Mouse (Mus musculus) heart, embryonic 14.5 days (tissue): ENCODE data around the gene Eif2ak1. TPM values are rescaled to one million over a fixed set of nuclear protein-coding genes. Genes with fewer than 3 reads are reported as not detected.

ENCODE experiments used
- ATAC-seq: fragments of 200-750 bp; cut with Nextera tagmentation; 2 replicates; pipeline ENCODE4 v1.8.0; 2017; ENCODE audit warnings: low read depth, moderate TSS enrichment; ENCODE audit not compliant: insufficient number of reproducible peaks, insufficient read depth, low FRiP score
- H3K27ac ChIP-seq, 2 experiments: fragments of 200-500 bp in 1 of 2; fragments of 300-500 bp in 1 of 2; sonication (generic) in 1 of 2; replicated peaks in 1 of 2; 2 replicates each; pipeline ENCODE4 v1.5.1; 2012 to 2014; ENCODE audit warnings: low read depth in 2 of 2, low read length in 2 of 2, control low read depth in 1 of 2, mild to moderate bottlenecking in 1 of 2, mixed read lengths in 1 of 2; ENCODE audit not compliant: control insufficient read depth in 1 of 2, insufficient read depth in 1 of 2
- H3K27me3 ChIP-seq: fragments of 300-500 bp; sonication (generic); 2 replicates; pipeline ENCODE4 v1.6.1; 2014; ENCODE audit warnings: mild to moderate bottlenecking, low read length, control low read depth; ENCODE audit not compliant: control insufficient read depth, insufficient read depth
- H3K36me3 ChIP-seq: fragments of 300-500 bp; sonication (generic); 2 replicates; pipeline ENCODE4 v1.6.1; 2014; ENCODE audit warnings: mild to moderate bottlenecking, control low read depth, low read length, mixed read lengths; ENCODE audit not compliant: control insufficient read depth, insufficient read depth
- H3K4me1 ChIP-seq, 2 experiments: fragments of 200-500 bp in 1 of 2; fragments of 300-500 bp in 1 of 2; sonication (generic) in 1 of 2; 2 replicates each; pipeline ENCODE4 v1.6.1; 2012 to 2014; ENCODE audit warnings: low read length in 2 of 2, control low read depth in 1 of 2, mixed read lengths in 1 of 2; ENCODE audit not compliant: control insufficient read depth in 2 of 2, insufficient read depth in 2 of 2
- H3K4me2 ChIP-seq: fragments of 300-500 bp; sonication (generic); 2 replicates; pipeline ENCODE4 v1.6.1; 2014; ENCODE audit warnings: mild to moderate bottlenecking, low read length
- H3K4me3 ChIP-seq, 2 experiments: fragments of 200-500 bp in 1 of 2; fragments of 300-500 bp in 1 of 2; sonication (generic) in 1 of 2; 2 replicates each; pipeline ENCODE4 v1.5.1; 2012 to 2014; ENCODE audit warnings: low read length in 2 of 2, mild to moderate bottlenecking in 2 of 2, control low read depth in 1 of 2, low read depth in 1 of 2, moderate library complexity in 1 of 2; ENCODE audit not compliant: control insufficient read depth in 1 of 2, insufficient read depth in 1 of 2
- H3K9ac ChIP-seq: fragments of 300-500 bp; sonication (generic); 2 replicates; pipeline ENCODE4 v1.6.1; 2014; ENCODE audit warnings: mild to moderate bottlenecking, low read length
- H3K9me3 ChIP-seq: fragments of 300-500 bp; sonication (generic); 2 replicates; pipeline ENCODE4 v1.6.1; 2016; ENCODE audit warnings: low read length, control low read depth; ENCODE audit not compliant: control insufficient read depth
- WGBS: fragments of 180-500 bp; shearing (Covaris S2); extraction: QIAGEN DNeasy Blood & Tissue Kit; methylation state at CpG from one replicate; pipeline ENCODE4 v1.1.7; 2014; 5-methylcytosine and 5-hydroxymethylcytosine counted together
- polyA plus RNA-seq: library from polyadenylated mRNA; unstranded; fragments of >200 nt; fragmentation: Nextera tagmentation; extraction: Ambion mirVana; gene quantifications from 2 replicates; pipeline ENCODE4 v1.2.1, GENCODE M21; 2014

Eif2ak1 gene
- polyA plus RNA-seq, 1 experiment from 2014 or later: 25.2 TPM

DNA sequence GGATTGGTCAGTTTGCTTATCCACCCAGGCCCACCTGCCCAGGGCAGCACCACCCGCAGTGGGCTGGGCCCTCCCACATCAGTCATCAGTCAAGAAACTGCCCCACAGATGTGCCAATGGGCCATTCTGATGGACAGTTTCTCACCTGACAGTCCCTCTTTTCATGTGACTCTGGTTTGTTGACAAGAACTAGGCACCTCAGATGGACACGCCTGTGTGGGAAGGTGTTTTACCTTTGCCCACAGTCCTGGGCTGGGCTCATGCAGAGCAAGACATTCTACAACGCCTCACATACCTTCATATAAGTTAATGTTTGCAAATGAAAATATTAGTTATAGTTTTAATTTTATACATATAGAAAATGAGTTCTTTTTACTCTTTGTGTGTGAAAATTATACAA lies 100.5 kb downstream of the Eif2ak1 start:
- peaks cover 89% of the 10 kb centered on the region for H3K36me3 ChIP-seq
- H3K9ac ChIP-seq: no peak overlapping the region
- H3K4me1 ChIP-seq: no peaks in the 10 kb centered on the region
- ATAC-seq: no peak
- no peak overlapping the region for H3K4me3 ChIP-seq
- no peaks in the 10 kb centered on the region for H3K9me3 ChIP-seq
- WGBS: 89% methylated on average over 3 of the region's 3 CpGs
- H3K4me2 ChIP-seq: no peak overlapping the region
- H3K27me3 ChIP-seq: no peaks in the 10 kb centered on the region
- H3K27ac ChIP-seq: no peak overlapping the region

DNA sequence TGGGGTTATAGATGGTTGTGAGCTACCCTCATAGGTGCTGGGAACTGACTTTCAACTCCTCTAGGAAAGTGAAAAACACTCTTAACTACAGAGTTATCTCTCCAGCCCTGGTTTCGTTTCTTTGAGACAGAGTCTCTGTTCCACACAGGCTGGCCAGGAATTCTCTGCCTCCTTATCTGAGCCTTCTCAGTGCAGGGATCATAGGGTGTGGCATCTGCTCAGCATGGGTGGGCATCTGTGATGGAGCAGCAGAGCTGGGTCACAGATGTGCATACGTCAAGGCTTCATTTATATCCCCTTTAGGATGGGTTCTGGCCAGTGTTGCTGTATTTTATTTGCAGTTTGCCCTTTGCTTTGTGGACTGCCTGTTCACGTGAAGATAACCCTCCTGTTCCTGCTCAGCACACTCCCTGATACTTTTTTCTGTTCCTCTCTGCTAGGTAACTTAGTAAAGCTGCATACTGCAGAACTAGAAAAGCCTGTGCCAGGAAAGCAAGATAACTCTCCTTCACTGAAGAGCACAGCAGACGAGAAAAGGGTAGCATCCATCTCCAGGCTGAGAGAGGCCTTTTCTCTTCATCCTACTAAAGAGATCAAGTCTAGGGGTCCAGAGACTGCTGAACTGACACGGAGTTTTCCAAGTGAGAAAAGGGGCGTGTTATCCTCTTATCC lies 107.3 kb downstream of the Eif2ak1 start:
- peaks cover 94% of the 10 kb centered on the region for H3K36me3 ChIP-seq
- ATAC-seq: no peak
- 67% methylated on average over 6 of the region's 6 CpGs for WGBS

GRCm38 (mm10) chr5:143927875-143928274 lies 110.3 kb downstream of the Eif2ak1 start, which contains the start of gene Gm42421:
Gene Gm42421, plus strand, starts transcription at chr5:143928175.
- Histone ChIP-seq H3K9me3 (no peaks in the 10 kb centered on the region), H3K4me1 (no peaks in the 10 kb centered on the region), H3K4me3 (no peak within 1 kb of the TSS), H3K4me2 (no peak within 1 kb of the TSS), H3K27me3 (no peaks in the 10 kb centered on the region), H3K27ac (no peak within 1 kb of the TSS), H3K36me3 (peaks cover 89% of the 10 kb centered on the region), H3K9ac (no peak within 1 kb of the TSS)
- 97% methylated on average over 8 of the region's 8 CpGs for WGBS
- no peak for ATAC-seq

More for the DNA sequence above, 107.3 kb downstream of the Eif2ak1 start:
- Histone ChIP-seq H3K27ac (no peak overlapping the region), H3K9me3 (no peaks in the 10 kb centered on the region), H3K9ac (no peak overlapping the region), H3K4me3 (no peak overlapping the region), H3K4me2 (no peak overlapping the region), H3K27me3 (no peaks in the 10 kb centered on the region), H3K4me1 (no peaks in the 10 kb centered on the region)

DNA sequence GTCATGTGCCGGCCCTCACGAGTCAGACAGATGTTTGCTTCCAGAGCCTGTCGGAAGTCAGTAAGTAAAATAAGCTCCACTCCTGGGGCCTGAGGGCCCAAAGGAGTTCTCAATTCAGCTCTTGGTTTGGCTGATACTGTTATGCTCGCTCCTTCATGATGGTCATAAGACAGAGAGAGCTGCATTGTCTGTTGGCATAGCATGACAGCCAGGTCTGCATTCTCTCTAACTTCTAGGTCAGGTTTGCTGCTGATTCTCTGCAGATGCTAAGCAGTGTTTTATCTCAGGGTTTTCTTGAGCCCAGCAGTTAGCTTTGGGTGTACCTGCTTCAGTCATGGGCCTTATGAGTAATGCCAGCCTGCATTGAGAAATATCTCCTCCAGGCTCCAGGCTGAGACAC lies 111.7 kb downstream of the Eif2ak1 start:
- WGBS: 91% methylated on average over 4 of the region's 4 CpGs
- H3K36me3 ChIP-seq: peaks cover 75% of the 10 kb centered on the region
- H3K4me3 ChIP-seq: no peak overlapping the region

DNA sequence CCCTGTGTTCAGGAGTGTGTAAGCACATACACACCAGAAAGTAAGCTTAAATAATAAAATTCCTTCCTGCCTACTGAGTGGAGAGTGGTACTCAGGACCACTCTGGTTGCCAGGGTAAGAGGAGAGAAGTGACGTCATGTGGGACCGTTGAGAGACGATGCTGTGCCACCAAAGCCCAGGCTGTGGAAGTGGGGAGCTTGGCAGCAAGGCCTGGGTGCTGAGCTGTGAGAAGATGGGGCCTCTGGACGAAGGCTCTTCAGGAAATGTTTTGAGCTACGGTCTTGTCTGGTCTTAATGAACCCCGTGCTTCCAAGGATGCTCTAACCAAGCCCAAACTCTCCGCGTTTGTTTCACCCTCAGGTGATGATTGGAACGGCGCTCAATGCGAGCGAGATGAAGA lies 113.1 kb downstream of the Eif2ak1 start:
- Histone ChIP-seq H3K4me3 (no peak overlapping the region), H3K4me2 (no peak overlapping the region), H3K36me3 (peaks cover 61% of the 10 kb centered on the region), H3K27me3 (no peaks in the 10 kb centered on the region), H3K27ac (no peak overlapping the region), H3K9ac (no peak overlapping the region), H3K9me3 (no peaks in the 10 kb centered on the region), H3K4me1 (no peaks in the 10 kb centered on the region)
- WGBS: 92% methylated on average over 12 of the region's 12 CpGs
- no peak for ATAC-seq

More for the DNA sequence above, 111.7 kb downstream of the Eif2ak1 start:
- Histone ChIP-seq H3K4me2 (no peak overlapping the region), H3K4me1 (no peaks in the 10 kb centered on the region), H3K27ac (no peak overlapping the region), H3K27me3 (no peaks in the 10 kb centered on the region), H3K9me3 (no peaks in the 10 kb centered on the region), H3K9ac (no peak overlapping the region)
- ATAC-seq: no peak

DNA sequence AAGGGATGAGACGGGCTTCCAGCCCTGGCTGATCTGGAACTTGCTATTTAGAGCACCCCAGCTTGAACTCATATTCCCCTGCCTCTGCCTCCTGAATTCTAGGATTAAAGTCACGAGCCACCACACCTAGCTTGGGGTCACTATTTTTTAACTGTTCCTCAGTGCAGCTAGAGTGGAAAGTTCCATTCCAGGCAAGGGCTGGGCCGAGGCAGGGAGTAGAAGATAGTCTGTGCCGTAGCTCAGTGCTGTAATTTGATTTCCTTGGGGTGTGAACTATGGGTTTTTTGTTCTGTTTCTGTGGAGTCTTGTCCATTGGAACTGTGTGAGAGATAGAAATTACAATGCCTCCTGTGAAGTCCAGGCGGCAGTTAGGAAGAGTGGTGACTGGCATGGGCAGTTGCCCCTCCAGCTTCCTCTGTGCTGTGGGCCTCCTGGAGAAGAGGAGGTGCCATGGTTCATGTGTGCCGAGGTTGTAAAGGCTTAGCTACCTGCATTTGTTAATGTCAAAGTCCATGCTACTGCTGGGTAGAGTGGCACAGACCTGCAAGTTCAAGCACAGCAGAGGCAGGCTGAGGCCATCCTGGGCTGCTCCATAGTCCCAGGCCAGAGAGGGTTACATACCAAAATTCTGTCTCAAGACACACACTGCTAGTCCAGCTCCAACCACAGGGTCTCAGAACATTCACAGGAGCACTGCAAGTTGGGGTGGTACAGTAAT lies 114.4 kb downstream of the Eif2ak1 start:
- Histone ChIP-seq H3K9me3 (no peaks in the 10 kb centered on the region), H3K36me3 (peaks cover 48% of the 10 kb centered on the region), H3K27me3 (no peaks in the 10 kb centered on the region), H3K9ac (no peak overlapping the region), H3K27ac (no peak overlapping the region), H3K4me2 (no peak overlapping the region), H3K4me3 (no peak overlapping the region), H3K4me1 (no peaks in the 10 kb centered on the region)
- WGBS: 80% methylated on average over 6 of the region's 6 CpGs
- no peak for ATAC-seq

DNA sequence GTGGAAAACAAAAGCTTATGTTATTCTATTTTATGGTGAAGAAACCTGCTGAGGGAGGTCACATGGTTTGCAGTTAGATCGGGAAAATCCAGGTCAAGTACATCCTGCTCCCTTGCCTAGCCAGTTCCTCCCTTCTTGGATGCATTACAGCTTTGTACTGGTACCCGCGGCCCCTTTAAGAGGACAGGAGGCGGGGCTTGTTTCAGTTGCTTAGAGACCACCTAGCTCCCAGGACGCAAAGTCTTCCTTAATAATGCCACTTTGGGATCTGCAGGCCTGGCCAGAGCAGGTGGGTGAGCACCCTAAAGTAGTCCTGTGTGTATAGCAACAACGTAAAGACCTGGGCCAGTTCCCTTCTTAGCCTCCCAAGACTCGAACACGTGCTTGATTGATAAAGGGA lies 115.2 kb downstream of the Eif2ak1 start, which contains the start of gene Rsph10b:
Gene Rsph10b (plus strand): TSS at position 205 of the 400 bp plus-strand sequence.
- Histone ChIP-seq H3K4me2 (no peak within 1 kb of the TSS), H3K4me3 (no peak within 1 kb of the TSS)
- ATAC-seq: no peak

More for the DNA sequence above, 115.2 kb downstream of the Eif2ak1 start, which contains the start of gene Rsph10b:
- peaks cover 43% of the 10 kb centered on the region for H3K36me3 ChIP-seq
- H3K9ac ChIP-seq: no peak within 1 kb of the TSS
- no peak within 1 kb of the TSS for H3K27ac ChIP-seq
- H3K9me3 ChIP-seq: no peaks in the 10 kb centered on the region
- WGBS: 15% methylated on average over 8 of the region's 8 CpGs
- H3K27me3 ChIP-seq: no peaks in the 10 kb centered on the region
- no peaks in the 10 kb centered on the region for H3K4me1 ChIP-seq
